Mouse (Mus musculus) hindbrain, embryonic 12.5 days (tissue): ENCODE data around the gene Kat14. TPM values are rescaled to one million over a fixed set of nuclear protein-coding genes. Genes with fewer than 3 reads are reported as not detected.
"Not testable (repeated sequence)": the region's sequence is repeated elsewhere in the genome, so short reads cannot be mapped to it uniquely, and the experiment has no call there.

Experiments used
- ATAC-seq: fragments of 200-750 bp; cut with Nextera tagmentation; 2 replicates; pipeline ENCODE4 v1.8.0; 2017; ENCODE audit warnings: moderate TSS enrichment; ENCODE audit not compliant: low FRiP score
- H3K27ac ChIP-seq: fragments of 300-500 bp; sonication (generic); 2 replicates; pipeline ENCODE4 v1.5.1; 2016; ENCODE audit warnings: mild to moderate bottlenecking
- H3K27me3 ChIP-seq: fragments of 300-500 bp; sonication (generic); 2 replicates; pipeline ENCODE4 v1.6.1; 2016; ENCODE audit warnings: mild to moderate bottlenecking
- H3K36me3 ChIP-seq: fragments of 300-500 bp; sonication (generic); 2 replicates; pipeline ENCODE4 v1.6.1; 2016; ENCODE audit warnings: mild to moderate bottlenecking
- H3K4me1 ChIP-seq: fragments of 300-500 bp; sonication (generic); 2 replicates; pipeline ENCODE4 v1.6.1; 2016
- H3K4me2 ChIP-seq: fragments of 300-500 bp; sonication (generic); replicated peaks from 2 replicates; pipeline ENCODE4 v1.6.1; 2016; ENCODE audit warnings: mild to moderate bottlenecking
- H3K4me3 ChIP-seq: fragments of 300-500 bp; sonication (generic); 2 replicates; pipeline ENCODE4 v1.5.1; 2016; ENCODE audit warnings: mild to moderate bottlenecking
- H3K9ac ChIP-seq: fragments of 300-500 bp; sonication (generic); 2 replicates; pipeline ENCODE4 v1.6.1; 2016; ENCODE audit warnings: mild to moderate bottlenecking, moderate library complexity
- H3K9me3 ChIP-seq: fragments of 300-500 bp; sonication (generic); replicated peaks from 2 replicates; pipeline ENCODE4 v1.6.1; 2016; ENCODE audit warnings: mild to moderate bottlenecking
- WGBS: fragments of 180-500 bp; shearing (Covaris S2); methylation state at CpG from one replicate; pipeline ENCODE4 v1.1.7; 2016; 5-methylcytosine and 5-hydroxymethylcytosine counted together
- polyA plus RNA-seq: library from polyadenylated mRNA; unstranded; fragments of >200 nt; fragmentation: Nextera tagmentation; extraction: Ambion mirVana; gene quantifications from 2 replicates; pipeline ENCODE4 v1.2.1, GENCODE M21; 2016

Gene Kat14
- polyA plus RNA-seq, 1 experiment from 2014 or later, result 40.7 TPM

DNA sequence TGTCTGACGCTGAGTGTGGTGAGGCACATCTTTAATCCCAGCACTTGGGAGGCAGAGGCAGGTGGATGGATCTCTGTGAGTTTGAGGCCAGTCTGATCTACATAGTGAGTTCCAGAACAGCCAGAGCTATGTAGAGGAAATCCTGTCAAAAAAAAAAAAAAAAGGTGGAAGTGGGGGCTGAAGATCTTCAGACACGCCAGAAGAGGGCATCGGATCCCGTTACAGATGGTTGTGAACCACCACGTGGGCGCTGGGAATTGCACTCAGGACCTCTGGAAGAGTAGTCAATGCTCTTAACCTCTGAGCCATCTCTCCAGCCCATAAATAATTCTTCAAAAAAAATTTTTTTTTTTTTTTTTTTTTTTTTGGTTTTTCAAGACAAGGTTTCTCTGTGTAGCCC is 30.6 kb upstream of the Kat14 start:
- peaks cover 29% of the 10 kb centered on the region for H3K27me3 ChIP-seq
- ATAC-seq, H3K36me3 ChIP-seq, H3K9me3 ChIP-seq, H3K4me2 ChIP-seq, H3K4me3 ChIP-seq, H3K27ac ChIP-seq, H3K9ac ChIP-seq, H3K4me1 ChIP-seq: not testable (repeated sequence)
- 75% methylated on average over 6 of the region's 6 CpGs for WGBS

GRCm38 (mm10) chr2:144343158-144343557 is 25.6 kb upstream of the Kat14 start:
- no peak for ATAC-seq
- H3K4me3 ChIP-seq, result no peak overlapping the region
- H3K9me3 ChIP-seq, result no peaks in the 10 kb centered on the region
- H3K9ac ChIP-seq, result no peak overlapping the region
- H3K4me1 ChIP-seq, result no peaks in the 10 kb centered on the region
- WGBS, result 87% methylated on average over 4 of the region's 4 CpGs
- H3K27ac ChIP-seq, result no peak overlapping the region
- no peak overlapping the region for H3K4me2 ChIP-seq
- H3K36me3 ChIP-seq, result no peaks in the 10 kb centered on the region
- H3K27me3 ChIP-seq, result no peaks in the 10 kb centered on the region

DNA sequence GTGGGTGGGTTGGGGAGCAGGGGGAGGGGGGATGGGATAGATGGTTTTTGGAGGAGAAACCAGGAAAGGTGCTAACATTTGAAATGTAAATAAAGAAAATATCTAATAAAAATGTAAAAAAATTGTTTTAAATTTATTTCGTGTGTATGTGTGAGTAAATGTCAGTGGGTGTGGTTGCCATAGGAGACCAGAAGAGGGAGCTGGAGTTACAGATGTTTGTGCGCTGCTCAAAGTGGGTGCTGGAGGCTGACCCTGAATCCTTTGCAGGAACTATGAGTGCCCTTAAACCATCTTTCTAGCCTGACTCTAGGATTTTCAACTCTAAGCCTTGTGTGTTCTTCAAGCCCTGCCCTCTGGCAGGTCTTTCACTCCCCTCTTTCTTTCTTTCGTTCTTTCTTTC is 20.3 kb upstream of the Kat14 start:
- Histone ChIP-seq H3K9ac (no peak overlapping the region), H3K9me3 (no peaks in the 10 kb centered on the region), H3K4me2 (no peak overlapping the region), H3K36me3 (no peaks in the 10 kb centered on the region), H3K4me3 (no peak overlapping the region), H3K27me3 (no peaks in the 10 kb centered on the region), H3K27ac (no peak overlapping the region), H3K4me1 (no peaks in the 10 kb centered on the region)
- WGBS, result 67% methylated on average over 3 of the region's 3 CpGs
- ATAC-seq, result no peak

- H3K4me3 ChIP-seq, result no peak overlapping the region
- no peak overlapping the region for H3K27ac ChIP-seq
- H3K9me3 ChIP-seq, result no peaks in the 10 kb centered on the region
- 87% methylated on average over 11 of the region's 11 CpGs for WGBS
- no peak for ATAC-seq
- H3K9ac ChIP-seq, result no peak overlapping the region
- H3K4me2 ChIP-seq, result no peak overlapping the region
- H3K4me1 ChIP-seq, result no peaks in the 10 kb centered on the region
- H3K36me3 ChIP-seq, result no peaks in the 10 kb centered on the region
- no peaks in the 10 kb centered on the region for H3K27me3 ChIP-seq
Observed at GRCm38 (mm10) chr2:144352843-144353242, 15.9 kb upstream of the Kat14 start.

GRCm38 (mm10) chr2:144369020-144369421 is 238 bp downstream of the Kat14 start:
- Histone ChIP-seq H3K4me1 (peaks cover 13% of the 10 kb centered on the region), H3K9ac (peak overlapping the region; percentile 87), H3K4me2 (peak overlapping the region; percentile 60), H3K9me3 (no peaks in the 10 kb centered on the region), H3K4me3 (peak overlapping the region; percentile 86), H3K27ac (peak overlapping the region; percentile 92), H3K27me3 (no peaks in the 10 kb centered on the region), H3K36me3 (peaks cover 12% of the 10 kb centered on the region)
- peak; percentile 92 for ATAC-seq
- WGBS, result under 1% methylated on average over 43 of the region's 43 CpGs

GRCm38 (mm10) chr2:144369511-144369910 is 728 bp downstream of the Kat14 start:
- Histone ChIP-seq H3K36me3 (peaks cover 17% of the 10 kb centered on the region), H3K4me3 (peak overlapping the region; percentile 86), H3K27ac (peak overlapping the region; percentile 92), H3K27me3 (no peaks in the 10 kb centered on the region), H3K4me1 (peaks cover 13% of the 10 kb centered on the region), H3K9me3 (no peaks in the 10 kb centered on the region), H3K4me2 (peak overlapping the region; percentile 60), H3K9ac (peak overlapping the region; percentile 87)
- ATAC-seq, result peak; percentile 63
- 2% methylated on average over 12 of the region's 12 CpGs for WGBS

GRCm38 (mm10) chr2:144371566-144371965 is 2.8 kb downstream of the Kat14 start:
- H3K9me3 ChIP-seq, result no peaks in the 10 kb centered on the region
- no peak overlapping the region for H3K4me2 ChIP-seq
- ATAC-seq, result no peak
- no peak overlapping the region for H3K4me3 ChIP-seq
- no peak overlapping the region for H3K9ac ChIP-seq
- H3K27me3 ChIP-seq, result no peaks in the 10 kb centered on the region
- H3K36me3 ChIP-seq, result peaks cover 34% of the 10 kb centered on the region
- H3K4me1 ChIP-seq, result peaks cover 13% of the 10 kb centered on the region
- WGBS, result 89% methylated on average over 4 of the region's 4 CpGs
- no peak overlapping the region for H3K27ac ChIP-seq

GRCm38 (mm10) chr2:144373063-144373462 is 4.3 kb downstream of the Kat14 start:
- peaks cover 13% of the 10 kb centered on the region for H3K4me1 ChIP-seq
- H3K9ac ChIP-seq, result no peak overlapping the region
- H3K4me3 ChIP-seq, result no peak overlapping the region
- WGBS, result 92% methylated on average over 9 of the region's 9 CpGs
- H3K27ac ChIP-seq, result no peak overlapping the region
- H3K9me3 ChIP-seq, result no peaks in the 10 kb centered on the region
- H3K27me3 ChIP-seq, result no peaks in the 10 kb centered on the region
- H3K4me2 ChIP-seq, result no peak overlapping the region
- peaks cover 45% of the 10 kb centered on the region for H3K36me3 ChIP-seq
- no peak for ATAC-seq

GRCm38 (mm10) chr2:144375063-144375703 is 6.4 kb downstream of the Kat14 start:
- Histone ChIP-seq H3K27me3 (no peaks in the 10 kb centered on the region), H3K9ac (no peak overlapping the region), H3K4me3 (no peak overlapping the region), H3K36me3 (peaks cover 64% of the 10 kb centered on the region), H3K9me3 (no peaks in the 10 kb centered on the region), H3K4me1 (peaks cover 7% of the 10 kb centered on the region), H3K27ac (no peak overlapping the region), H3K4me2 (no peak overlapping the region)
- 86% methylated on average over 10 of the region's 10 CpGs for WGBS
- no peak for ATAC-seq

DNA sequence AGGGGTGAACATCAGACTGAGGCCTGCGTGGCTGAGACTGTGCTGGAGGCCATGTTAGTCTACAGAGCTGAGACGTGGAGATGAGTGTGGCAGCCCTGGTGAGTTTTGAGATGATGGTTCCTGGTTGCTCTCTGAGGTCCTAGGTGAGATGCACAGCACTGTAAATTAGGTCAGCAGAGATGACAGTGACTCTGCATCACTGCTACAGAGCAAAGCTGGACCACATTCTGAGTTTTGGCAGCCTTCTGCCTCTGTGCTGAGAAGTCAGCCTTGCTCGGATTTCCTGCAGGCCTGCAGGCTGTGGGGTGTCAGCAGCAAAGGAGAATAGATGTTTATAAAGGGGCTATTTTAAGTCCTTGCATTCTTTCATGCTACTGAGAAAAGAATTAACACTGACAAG is 12.5 kb downstream of the Kat14 start:
- H3K4me2 ChIP-seq, result no peak overlapping the region
- H3K4me1 ChIP-seq, result no peaks in the 10 kb centered on the region
- H3K4me3 ChIP-seq, result no peak overlapping the region
- no peak overlapping the region for H3K27ac ChIP-seq
- H3K36me3 ChIP-seq, result peaks cover 86% of the 10 kb centered on the region
- H3K27me3 ChIP-seq, result no peaks in the 10 kb centered on the region
- 90% methylated on average over 3 of the region's 3 CpGs for WGBS
- no peak for ATAC-seq
- H3K9me3 ChIP-seq, result no peaks in the 10 kb centered on the region
- H3K9ac ChIP-seq, result no peak overlapping the region

DNA sequence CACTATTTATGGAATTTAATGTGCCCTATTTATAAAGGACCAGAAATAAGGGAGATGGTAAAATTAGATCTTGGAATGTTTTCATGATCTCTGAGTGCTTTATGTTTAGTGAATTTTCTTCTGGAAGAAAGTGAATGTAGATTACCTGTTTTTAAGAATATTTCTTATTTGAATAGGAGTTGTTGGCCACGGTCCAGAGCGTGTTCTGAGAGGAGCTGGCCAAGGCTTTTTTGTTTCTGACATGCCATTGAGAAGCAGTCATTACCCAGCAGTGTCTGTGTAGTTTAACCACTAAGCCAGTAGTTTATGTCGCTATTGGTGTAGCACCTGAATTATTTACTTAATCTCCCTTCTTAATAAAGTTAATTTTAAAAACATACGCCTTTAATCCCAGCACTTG is 13.0 kb downstream of the Kat14 start:
- Histone ChIP-seq H3K36me3 (peaks cover 85% of the 10 kb centered on the region), H3K4me3 (no peak overlapping the region), H3K9ac (no peak overlapping the region), H3K27ac (no peak overlapping the region), H3K4me1 (no peaks in the 10 kb centered on the region), H3K27me3 (no peaks in the 10 kb centered on the region), H3K9me3 (no peaks in the 10 kb centered on the region), H3K4me2 (no peak overlapping the region)
- WGBS, result 95% methylated on average over 4 of the region's 4 CpGs
- ATAC-seq, result no peak

DNA sequence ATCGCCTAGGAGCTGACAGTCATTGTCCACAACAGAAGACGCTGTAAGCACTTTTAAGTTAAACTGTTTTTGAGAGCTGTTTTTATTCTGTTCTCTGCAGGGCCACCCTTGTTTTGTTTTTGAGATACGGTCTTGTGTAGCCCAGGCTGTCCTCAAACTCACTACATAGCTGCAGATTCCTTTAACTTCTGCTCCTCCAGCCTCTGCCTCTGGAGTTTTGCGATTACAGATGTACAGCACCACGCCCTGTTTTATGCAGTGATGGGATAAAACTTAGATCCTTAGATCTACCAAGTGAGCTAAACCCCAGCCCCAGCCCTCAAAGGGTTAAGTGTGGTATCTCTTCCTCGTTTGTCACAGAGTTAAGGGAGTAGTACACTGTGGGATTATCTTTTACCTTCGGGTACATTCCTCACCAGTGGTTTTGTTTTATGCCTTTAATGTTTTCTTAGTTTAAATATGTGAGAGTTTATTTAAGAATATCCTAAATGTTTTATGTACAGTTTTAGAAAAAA is 13.9 kb downstream of the Kat14 start:
- Histone ChIP-seq H3K4me3 (no peak overlapping the region), H3K27me3 (no peaks in the 10 kb centered on the region), H3K27ac (no peak overlapping the region), H3K36me3 (peaks cover 81% of the 10 kb centered on the region), H3K9me3 (no peaks in the 10 kb centered on the region), H3K9ac (no peak overlapping the region), H3K4me1 (no peaks in the 10 kb centered on the region), H3K4me2 (no peak overlapping the region)
- no peak for ATAC-seq
- 87% methylated on average over 7 of the region's 7 CpGs for WGBS

DNA sequence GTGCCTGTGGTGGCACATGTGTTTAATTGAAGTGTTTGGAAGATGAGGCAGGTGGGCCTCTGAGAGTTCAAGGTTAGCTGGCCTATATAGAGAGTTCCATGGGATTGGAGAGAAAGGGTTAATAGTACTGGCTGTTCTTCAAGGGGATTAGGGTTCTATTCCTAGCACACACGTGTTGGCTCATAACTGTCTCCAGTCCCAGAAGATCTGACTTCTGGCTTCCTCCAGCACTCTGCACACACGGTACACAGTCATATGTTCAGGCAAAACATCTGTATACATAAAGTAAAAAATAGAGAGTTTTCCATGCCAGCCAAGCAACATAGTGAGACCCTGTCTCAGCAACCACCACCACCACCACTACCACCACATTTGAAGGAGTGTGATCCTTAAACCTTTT is 17.5 kb downstream of the Kat14 start:
- 86% methylated on average over 2 of the region's 2 CpGs for WGBS
- no peaks in the 10 kb centered on the region for H3K9me3 ChIP-seq

More for the DNA sequence above, 17.5 kb downstream of the Kat14 start:
- no peak overlapping the region for H3K9ac ChIP-seq
- ATAC-seq, result no peak
- H3K27ac ChIP-seq, result no peak overlapping the region
- H3K4me1 ChIP-seq, result no peaks in the 10 kb centered on the region
- H3K4me3 ChIP-seq, result no peak overlapping the region
- H3K4me2 ChIP-seq, result no peak overlapping the region
- peaks cover 76% of the 10 kb centered on the region for H3K36me3 ChIP-seq
- no peaks in the 10 kb centered on the region for H3K27me3 ChIP-seq
